Mouse (Mus musculus) small intestine, adult 2 months (tissue): ENCODE data around the gene Pnmal2. TPM values are rescaled to one million over a fixed set of nuclear protein-coding genes. Genes with fewer than 3 reads are reported as not detected.

Experiments used
- H3K27ac ChIP-seq: fragments of 200-500 bp; 2 replicates; pipeline ENCODE4 v1.5.1; 2012; ENCODE audit warnings: low read depth, low read length, control low read depth, inconsistent platforms; ENCODE audit not compliant: insufficient read depth
- H3K27me3 ChIP-seq: fragments of 200-500 bp; 2 replicates; pipeline ENCODE4 v1.6.1; 2012; ENCODE audit warnings: mild to moderate bottlenecking, moderate library complexity, low read length, inconsistent platforms; ENCODE audit not compliant: control insufficient read depth, insufficient read depth
- H3K36me3 ChIP-seq: fragments of 200-500 bp; 2 replicates; pipeline ENCODE4 v1.6.1; 2012; ENCODE audit warnings: mild to moderate bottlenecking, low read length, control low read depth, inconsistent platforms; ENCODE audit not compliant: control insufficient read depth, insufficient read depth
- H3K4me1 ChIP-seq: fragments of 200-500 bp; 2 replicates; pipeline ENCODE4 v1.6.1; 2012; ENCODE audit warnings: low read length, inconsistent platforms, mixed read lengths; ENCODE audit not compliant: control insufficient read depth, insufficient read depth, insufficient read length
- H3K4me3 ChIP-seq: fragments of 200-500 bp; 2 replicates; pipeline ENCODE4 v1.5.1; 2012; ENCODE audit warnings: low read depth, mild to moderate bottlenecking, control low read depth, inconsistent platforms, low read length, moderate library complexity
- CTCF ChIP-seq: fragments of 200-500 bp; IDR thresholded peaks from 2 replicates; pipeline ENCODE4 v1.5.1; 2012; ENCODE audit warnings: low read depth, mild to moderate bottlenecking, control low read depth, inconsistent platforms, low read length, moderate library complexity, mixed read lengths; ENCODE audit not compliant: insufficient replicate concordance, insufficient read length; ENCODE audit errors: extremely low read depth
- POLR2A ChIP-seq: fragments of 200-500 bp; IDR thresholded peaks from 2 replicates; pipeline ENCODE4 v1.6.1; 2012; ENCODE audit warnings: low read depth, mild to moderate bottlenecking, control low read depth, inconsistent platforms, low read length, moderate library complexity
- WGBS: fragments of 180-500 bp; shearing (Covaris S2); methylation state at CpG from one replicate; pipeline ENCODE4 v1.1.7; 2018; 5-methylcytosine and 5-hydroxymethylcytosine counted together
- polyA plus RNA-seq: library from polyadenylated mRNA; depleted of rRNA; stranded (reverse); fragments of >200 nt; gene quantifications from 2 replicates; pipeline ENCODE4 v1.2.3, GENCODE M21; 2012

Pnmal2 gene
- polyA plus RNA-seq, 1 experiment, result 1.4 TPM

DNA sequence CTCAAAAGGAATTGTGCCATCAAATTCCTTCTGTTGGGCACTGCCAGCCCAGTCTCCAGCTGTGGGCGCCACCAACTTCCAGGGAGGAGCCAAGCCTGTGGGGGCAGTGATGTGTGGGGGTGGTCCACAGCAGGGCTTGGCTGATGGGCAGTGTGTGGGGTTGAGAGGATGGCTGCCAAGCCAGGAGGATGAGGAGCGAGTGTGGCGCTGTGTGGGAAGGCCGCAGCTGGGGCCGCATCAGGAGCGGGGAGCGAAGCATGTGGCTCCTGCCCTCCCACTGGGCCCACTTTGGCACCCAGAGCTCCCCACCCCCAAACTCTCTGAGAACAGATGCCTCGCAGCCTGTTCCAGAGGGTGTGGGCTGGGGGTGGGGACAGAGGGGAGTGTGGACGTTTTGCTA lies 26.5 kb upstream of the Pnmal2 start:
- TF ChIP-seq POLR2A, result no peak
- no peak for TF ChIP-seq CTCF
- peaks cover 16% of the 10 kb centered on the region for H3K4me1 ChIP-seq
- 87% methylated on average over 9 of the region's 9 CpGs for WGBS
- H3K36me3 ChIP-seq, result peaks cover 51% of the 10 kb centered on the region
- no peak overlapping the region for H3K27ac ChIP-seq
- no peak overlapping the region for H3K4me3 ChIP-seq
- H3K27me3 ChIP-seq, result no peaks in the 10 kb centered on the region

DNA sequence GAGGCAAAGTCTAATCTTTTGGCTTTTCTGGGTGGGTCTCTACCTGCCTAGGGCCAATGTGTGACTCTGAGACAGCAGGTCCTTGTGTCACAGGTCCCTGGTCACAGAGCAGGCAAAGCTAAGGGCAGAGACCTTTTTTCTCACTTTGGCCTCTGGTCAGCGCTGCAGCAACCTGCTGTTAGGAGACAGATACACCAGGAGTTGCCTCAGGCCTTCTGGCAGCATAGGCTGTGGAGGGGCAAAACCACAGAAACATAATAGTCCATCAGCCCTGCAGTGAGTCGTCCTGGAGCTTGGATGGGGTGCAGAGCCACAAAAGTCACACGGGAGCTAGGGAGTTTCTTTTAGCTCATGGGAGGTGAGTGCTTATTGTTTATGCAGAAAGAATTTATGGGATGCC lies 25.8 kb upstream of the Pnmal2 start:
- Histone ChIP-seq H3K4me1 (peaks cover 16% of the 10 kb centered on the region), H3K4me3 (no peak overlapping the region), H3K36me3 (peaks cover 51% of the 10 kb centered on the region), H3K27ac (no peak overlapping the region), H3K27me3 (no peaks in the 10 kb centered on the region)
- WGBS, result 86% methylated on average over 3 of the region's 3 CpGs
- TF ChIP-seq CTCF (no peak), POLR2A (no peak)

DNA sequence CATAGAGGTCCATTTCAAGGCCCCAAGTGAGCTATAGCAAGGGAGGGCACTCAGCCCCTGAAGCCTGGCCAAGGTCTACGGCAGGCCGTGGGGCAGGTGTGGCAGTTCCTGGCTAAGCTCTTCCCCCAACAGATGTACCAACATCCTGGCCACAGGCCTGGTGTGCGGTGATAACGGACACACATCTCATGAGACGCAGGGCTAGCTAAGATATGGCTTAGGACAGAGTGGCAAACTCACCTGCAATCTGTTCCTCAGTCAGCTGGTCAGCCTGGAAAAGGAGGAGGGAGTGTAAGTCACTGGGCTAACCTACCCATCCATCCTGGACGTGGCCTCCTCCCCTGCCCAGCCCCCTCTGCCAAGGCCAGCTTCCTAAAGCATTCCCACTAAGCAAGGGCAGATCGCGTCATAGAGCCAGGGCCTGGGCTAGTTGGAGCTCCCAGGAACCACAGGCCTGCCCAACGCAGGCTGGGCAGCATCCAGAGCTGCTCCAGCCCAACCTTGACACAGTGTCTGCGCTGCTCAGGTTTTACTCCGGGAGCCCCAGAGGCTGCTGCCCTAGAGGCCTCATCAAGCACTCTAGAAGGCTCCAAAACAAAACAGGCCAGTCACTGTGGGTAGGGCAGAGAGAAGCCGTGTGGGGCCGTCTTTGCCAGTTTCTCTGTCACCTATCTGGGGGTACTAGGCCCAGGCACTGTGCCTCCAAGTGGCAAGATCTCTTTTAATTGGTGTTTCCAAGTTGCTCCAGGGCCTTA lies 24.9 kb upstream of the Pnmal2 start:
- 54% methylated on average over 13 of the region's 13 CpGs for WGBS
- no peak for TF ChIP-seq CTCF
- no peak for TF ChIP-seq POLR2A
- H3K27me3 ChIP-seq, result no peaks in the 10 kb centered on the region
- peaks cover 16% of the 10 kb centered on the region for H3K4me1 ChIP-seq
- H3K36me3 ChIP-seq, result peaks cover 47% of the 10 kb centered on the region
- no peak overlapping the region for H3K27ac ChIP-seq
- H3K4me3 ChIP-seq, result no peak overlapping the region

GRCm38 (mm10) chr7:16920150-16920579 lies 24.3 kb upstream of the Pnmal2 start:
- Histone ChIP-seq H3K27me3 (no peaks in the 10 kb centered on the region), H3K27ac (no peak overlapping the region), H3K36me3 (peaks cover 41% of the 10 kb centered on the region), H3K4me3 (no peak overlapping the region), H3K4me1 (peaks cover 16% of the 10 kb centered on the region)
- WGBS, result 59% methylated on average over 7 of the region's 7 CpGs
- no peak for TF ChIP-seq CTCF
- TF ChIP-seq POLR2A, result no peak

- 43% methylated on average over 21 of the region's 21 CpGs for WGBS
- Histone ChIP-seq H3K4me3 (peak overlapping the region; percentile 93), H3K36me3 (peaks cover 34% of the 10 kb centered on the region), H3K27me3 (no peaks in the 10 kb centered on the region), H3K27ac (peak overlapping the region; percentile 80), H3K4me1 (peaks cover 16% of the 10 kb centered on the region)
- TF ChIP-seq POLR2A, result no peak
- TF ChIP-seq CTCF, result no peak
Measured at GRCm38 (mm10) chr7:16920818-16921791, 23.4 kb upstream of the Pnmal2 start.

DNA sequence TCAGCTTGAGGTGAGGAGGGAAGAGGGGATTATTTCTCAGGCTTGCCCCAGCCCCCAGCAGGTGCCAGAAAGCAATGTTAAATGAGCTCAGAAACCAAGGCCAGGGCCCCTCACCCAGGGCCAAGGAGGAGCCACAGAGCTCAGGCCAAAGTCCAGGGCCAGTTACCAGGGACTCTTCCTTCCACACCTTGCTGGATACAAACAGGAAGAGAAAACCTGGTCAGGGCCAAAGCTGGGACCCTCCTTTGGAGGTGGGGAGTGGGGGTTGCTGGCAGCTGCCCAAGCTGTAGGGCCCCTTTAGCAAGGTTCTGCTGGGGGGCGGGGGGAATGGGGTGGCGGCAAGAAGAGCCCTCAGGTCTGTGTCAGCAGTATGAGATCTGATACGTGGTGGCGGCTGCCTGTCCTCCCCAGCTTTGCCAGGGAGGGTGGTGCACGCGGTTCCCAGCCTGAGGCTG lies 22.6 kb upstream of the Pnmal2 start:
- peaks cover 26% of the 10 kb centered on the region for H3K36me3 ChIP-seq
- no peak for TF ChIP-seq POLR2A
- TF ChIP-seq CTCF, result no peak
- peak overlapping the region; percentile 93 for H3K4me3 ChIP-seq
- H3K27ac ChIP-seq, result peak overlapping the region; percentile 80
- WGBS, result 15% methylated on average over 6 of the region's 6 CpGs
- peaks cover 16% of the 10 kb centered on the region for H3K4me1 ChIP-seq
- no peaks in the 10 kb centered on the region for H3K27me3 ChIP-seq
